Mouse (Mus musculus): ENCODE measurements around the gene Nfil3. TPM values are rescaled to one million over a fixed set of nuclear protein-coding genes. Genes with fewer than 3 reads are reported as not detected.

The Nfil3 gene
- polyA plus RNA-seq (2012; rRNA removed) = 17.6 and 19.1 TPM in 2 replicates

GRCm38 (mm10) chr13:52980951-52981421, at the start of gene Nfil3:
Gene Nfil3, minus strand, starts transcription at chr13:52981073.

GRCm38 (mm10) chr13:52929209-52930171, 51.4 kb downstream of the Nfil3 start, which contains the start of gene Auh:
Gene Auh, minus strand, starts transcription at chr13:52929681.

Other genes with a start within 250 kb of the Nfil3 start
- gene Auh, start 51.4 kb downstream of the Nfil3 start, polyA plus RNA-seq (2012; rRNA removed) = 43.6 and 43.7 TPM in 2 replicates

All from central nervous system, embryonic 14 days (tissue).